Mouse (Mus musculus): ENCODE results near the gene Cops9. TPM values are rescaled to one million over a fixed set of nuclear protein-coding genes. Genes with fewer than 3 reads are reported as not detected.
A peak's percentile ranks its signal among the peaks of the same experiment; 100 is the strongest.

Gene Cops9
- polyA plus RNA-seq, 1 experiment, result 414 TPM

DNA sequence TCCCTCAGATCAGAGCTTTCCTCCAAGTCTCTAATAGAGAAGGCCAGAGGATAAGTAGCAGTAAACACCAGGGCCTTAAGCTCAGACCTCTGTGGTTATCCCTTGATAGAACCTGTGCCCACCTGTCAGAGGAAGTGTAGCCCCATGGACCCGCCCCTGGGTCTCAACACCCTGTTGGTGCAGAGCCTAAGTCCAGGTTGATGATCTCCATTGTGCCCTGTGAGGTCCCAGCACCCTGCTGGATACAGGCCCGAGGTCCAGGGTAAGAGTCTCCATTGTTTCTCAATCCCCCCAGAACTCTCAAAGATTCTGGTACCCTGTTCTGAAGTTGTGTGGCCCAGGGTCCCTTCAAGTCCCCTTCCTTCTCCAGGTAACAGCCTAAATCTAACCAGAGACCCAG is 4.3 kb upstream of the Cops9 start:
- 60% methylated on average over 2 of the region's 2 CpGs for WGBS

DNA sequence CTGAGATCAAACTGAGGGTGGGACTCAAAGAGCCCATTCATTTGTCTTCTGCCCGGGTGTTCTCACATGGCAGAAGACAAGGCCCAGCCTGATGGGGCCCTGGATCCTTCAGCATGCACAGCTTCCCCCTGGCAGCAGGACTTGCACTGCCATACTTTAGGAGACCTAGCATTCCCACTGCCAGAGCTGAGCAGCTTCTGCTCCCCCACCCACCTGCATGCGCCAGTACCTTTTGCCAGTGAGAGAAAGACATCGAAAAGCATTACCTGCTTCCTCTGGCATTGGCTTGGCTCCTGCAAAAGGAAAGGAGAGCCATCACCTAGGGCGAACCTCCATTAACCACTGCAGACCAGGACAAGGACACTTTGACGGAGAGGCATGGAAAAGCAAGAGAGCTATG is 3.1 kb upstream of the Cops9 start:
- no peak for DNase-seq
- Histone ChIP-seq H3K27ac (ENCODE audit: insufficient read depth, low read length) (no peak overlapping the region), H3K4me3 (replicated peaks; ENCODE audit: insufficient read depth, low read depth, low read length) (no peak overlapping the region), H3K4me1 (ENCODE audit: control insufficient read depth, insufficient read depth, low read length) (peaks cover 15% of the 10 kb centered on the region), H3K27me3 (ENCODE audit: control insufficient read depth, insufficient read depth, low read length) (no peaks in the 10 kb centered on the region)
- no peak for TF ChIP-seq POLR2A (IDR thresholded peaks at IDR 0.05; ENCODE audit: borderline replicate concordance, insufficient read depth, low read length)
- TF ChIP-seq CTCF (IDR thresholded peaks at IDR 0.05; ENCODE audit: borderline replicate concordance, insufficient read depth, low read depth, low read length), result no peak
- 84% methylated on average over 5 of the region's 5 CpGs for WGBS

More for the DNA sequence above, 4.3 kb upstream of the Cops9 start:
- no peak overlapping the region for H3K4me3 ChIP-seq (replicated peaks; ENCODE audit: insufficient read depth, low read depth, low read length)
- no peak overlapping the region for H3K27ac ChIP-seq (ENCODE audit: insufficient read depth, low read length)
- DNase-seq, result no peak
- no peak for TF ChIP-seq POLR2A (IDR thresholded peaks at IDR 0.05; ENCODE audit: borderline replicate concordance, insufficient read depth, low read length)
- TF ChIP-seq CTCF (IDR thresholded peaks at IDR 0.05; ENCODE audit: borderline replicate concordance, insufficient read depth, low read depth, low read length), result no peak
- H3K27me3 ChIP-seq (ENCODE audit: control insufficient read depth, insufficient read depth, low read length), result no peaks in the 10 kb centered on the region
- H3K4me1 ChIP-seq (ENCODE audit: control insufficient read depth, insufficient read depth, low read length), result peaks cover 10% of the 10 kb centered on the region; the same call in 1 of the 2 replicates

DNA sequence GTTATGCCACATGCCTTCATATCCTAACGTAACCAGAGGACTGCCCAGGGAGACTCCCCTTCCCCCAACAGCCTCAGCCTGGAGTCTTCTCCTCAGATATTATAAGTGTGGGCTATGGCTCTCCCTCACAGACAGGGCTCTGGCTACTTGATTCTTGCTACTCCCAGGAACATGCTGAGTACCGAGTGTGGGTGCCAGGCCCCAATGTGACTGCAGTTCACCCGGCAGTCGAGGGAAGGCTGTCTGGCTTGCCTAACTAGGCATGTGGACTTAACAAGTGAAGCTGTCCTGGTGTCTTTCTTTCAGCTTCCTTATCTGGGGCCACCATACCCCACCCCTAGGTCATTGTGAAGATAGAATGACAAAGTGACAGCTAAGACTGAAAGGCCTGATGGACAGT is 1.9 kb upstream of the Cops9 start:
- no peaks in the 10 kb centered on the region for H3K27me3 ChIP-seq (ENCODE audit: control insufficient read depth, insufficient read depth, low read length)
- no peak for DNase-seq
- H3K27ac ChIP-seq (ENCODE audit: insufficient read depth, low read length), result no peak overlapping the region
- peaks cover 15% of the 10 kb centered on the region for H3K4me1 ChIP-seq (ENCODE audit: control insufficient read depth, insufficient read depth, low read length)
- 63% methylated on average over 4 of the region's 4 CpGs for WGBS
- H3K4me3 ChIP-seq (replicated peaks; ENCODE audit: insufficient read depth, low read depth, low read length), result no peak overlapping the region
- TF ChIP-seq POLR2A (IDR thresholded peaks at IDR 0.05; ENCODE audit: borderline replicate concordance, insufficient read depth, low read length), result no peak
- TF ChIP-seq CTCF (IDR thresholded peaks at IDR 0.05; ENCODE audit: borderline replicate concordance, insufficient read depth, low read depth, low read length), result no peak

DNA sequence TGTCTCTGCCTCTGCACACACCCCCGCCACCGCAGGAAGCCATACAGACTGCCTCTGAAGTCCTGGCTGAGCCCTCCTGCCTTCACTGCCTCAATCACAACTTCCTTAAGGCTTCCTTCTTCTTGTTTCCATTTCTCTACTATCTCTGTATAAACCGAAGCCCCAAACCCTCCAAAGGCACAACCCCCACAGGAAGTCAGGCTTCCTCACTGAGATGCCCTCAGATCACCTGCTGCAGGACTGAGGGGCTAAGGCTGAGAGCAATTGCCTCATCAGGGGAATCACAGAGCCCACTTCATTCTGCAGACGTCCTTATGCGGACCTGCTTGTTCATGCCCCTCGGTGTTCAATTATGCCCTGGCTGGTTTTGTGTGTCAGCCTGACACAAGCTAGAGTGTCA is 1.4 kb downstream of the Cops9 start:
- H3K27me3 ChIP-seq (ENCODE audit: control insufficient read depth, insufficient read depth, low read length), result no peaks in the 10 kb centered on the region
- no peak for DNase-seq
- peak overlapping the region; percentile 96 for H3K4me3 ChIP-seq (replicated peaks; ENCODE audit: insufficient read depth, low read depth, low read length)
- no peak overlapping the region for H3K27ac ChIP-seq (ENCODE audit: insufficient read depth, low read length)
- TF ChIP-seq POLR2A (IDR thresholded peaks at IDR 0.05; ENCODE audit: borderline replicate concordance, insufficient read depth, low read length) (no peak), CTCF (IDR thresholded peaks at IDR 0.05; ENCODE audit: borderline replicate concordance, insufficient read depth, low read depth, low read length) (no peak)
- WGBS, result 83% methylated on average over 6 of the region's 6 CpGs
- H3K4me1 ChIP-seq (ENCODE audit: control insufficient read depth, insufficient read depth, low read length), result peaks cover 10% of the 10 kb centered on the region

DNA sequence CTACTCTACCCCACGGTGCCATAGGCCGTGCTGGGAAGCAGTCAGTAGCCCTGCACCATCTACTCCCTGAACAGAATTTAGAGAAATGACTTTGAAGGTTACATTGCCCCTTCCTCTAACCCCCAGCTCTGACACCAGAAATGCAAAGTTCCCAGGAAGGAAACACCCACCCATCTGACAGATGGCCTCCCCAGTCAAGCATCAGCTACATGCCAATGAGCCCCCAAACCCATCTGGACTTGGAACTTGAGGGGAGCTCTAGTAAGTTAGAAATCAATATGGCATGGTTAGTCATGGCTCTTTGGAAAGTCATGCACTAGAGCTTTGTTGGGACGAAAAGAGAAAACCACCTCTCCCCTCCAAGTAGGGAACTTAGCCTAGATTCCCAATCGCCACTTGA is 3.0 kb downstream of the Cops9 start:
- 93% methylated on average over 4 of the region's 4 CpGs for WGBS
- H3K4me1 ChIP-seq (ENCODE audit: control insufficient read depth, insufficient read depth, low read length), result peaks cover 10% of the 10 kb centered on the region
- H3K27me3 ChIP-seq (ENCODE audit: control insufficient read depth, insufficient read depth, low read length), result no peaks in the 10 kb centered on the region
- TF ChIP-seq CTCF (IDR thresholded peaks at IDR 0.05; ENCODE audit: borderline replicate concordance, insufficient read depth, low read depth, low read length), result no peak
- H3K27ac ChIP-seq (ENCODE audit: insufficient read depth, low read length), result no peak overlapping the region
- H3K4me3 ChIP-seq (replicated peaks; ENCODE audit: insufficient read depth, low read depth, low read length), result no peak overlapping the region
- DNase-seq, result no peak

DNA sequence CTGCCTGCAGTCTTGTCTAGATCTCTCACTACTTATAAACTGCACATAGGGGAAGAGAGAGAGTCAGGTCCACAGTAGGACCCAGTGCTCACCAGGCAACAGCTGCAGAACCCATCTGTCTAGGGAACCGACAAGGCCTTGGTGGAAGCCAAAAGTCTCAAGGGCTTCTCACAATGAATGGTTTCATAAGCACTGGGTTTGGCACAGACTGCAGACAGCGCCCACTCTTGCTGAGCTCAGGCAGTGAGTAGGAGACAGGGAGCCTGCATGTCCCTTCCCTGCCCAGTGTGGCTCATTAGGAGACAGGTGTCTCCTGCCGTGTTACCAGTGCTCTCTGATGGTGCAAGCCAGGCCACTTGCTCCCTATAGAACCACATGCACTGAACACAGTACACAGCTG is 3.6 kb downstream of the Cops9 start:
- Histone ChIP-seq H3K4me3 (replicated peaks; ENCODE audit: insufficient read depth, low read depth, low read length) (no peak overlapping the region), H3K4me1 (ENCODE audit: control insufficient read depth, insufficient read depth, low read length) (peaks cover 10% of the 10 kb centered on the region), H3K27ac (ENCODE audit: insufficient read depth, low read length) (no peak overlapping the region), H3K27me3 (ENCODE audit: control insufficient read depth, insufficient read depth, low read length) (no peaks in the 10 kb centered on the region)
- no peak for DNase-seq
- TF ChIP-seq POLR2A (IDR thresholded peaks at IDR 0.05; ENCODE audit: borderline replicate concordance, insufficient read depth, low read length), result no peak
- 34% methylated on average over 3 of the region's 3 CpGs for WGBS

DNA sequence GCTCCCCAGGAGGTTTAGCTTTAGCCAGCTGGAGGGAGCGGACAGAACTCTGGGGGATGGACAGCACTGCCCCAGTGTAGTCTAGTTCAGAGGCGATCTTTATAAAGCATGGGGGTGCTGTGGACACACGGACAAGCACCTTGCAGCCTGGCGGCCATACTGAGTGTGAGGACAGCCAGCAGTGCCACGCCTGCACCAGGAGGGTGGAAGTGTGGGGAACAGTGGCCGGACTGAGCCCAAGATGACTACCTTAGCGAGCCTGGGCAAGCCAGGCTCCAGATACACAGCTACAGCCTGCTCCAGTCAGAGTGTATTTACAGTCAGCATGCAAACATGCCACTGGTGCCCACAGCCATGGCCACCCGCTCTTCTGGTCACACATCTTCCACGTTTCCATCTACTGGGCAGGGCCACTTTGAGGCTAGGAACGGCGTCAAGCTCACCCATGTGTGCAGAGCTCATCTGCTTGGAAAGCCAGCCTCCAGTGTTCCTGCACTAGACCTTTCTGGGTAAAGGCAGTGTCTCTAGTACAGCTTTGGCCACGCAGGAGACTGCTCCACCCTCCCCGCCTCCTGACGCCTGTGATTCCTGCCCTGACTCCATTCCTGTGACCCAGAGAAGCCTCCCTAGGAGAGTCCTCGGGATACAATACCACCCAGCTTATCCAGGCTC is 4.1 kb downstream of the Cops9 start:
- no peak for DNase-seq
- TF ChIP-seq POLR2A (IDR thresholded peaks at IDR 0.05; ENCODE audit: borderline replicate concordance, insufficient read depth, low read length) (no peak), CTCF (IDR thresholded peaks at IDR 0.05; ENCODE audit: borderline replicate concordance, insufficient read depth, low read depth, low read length) (no peak)

DNA sequence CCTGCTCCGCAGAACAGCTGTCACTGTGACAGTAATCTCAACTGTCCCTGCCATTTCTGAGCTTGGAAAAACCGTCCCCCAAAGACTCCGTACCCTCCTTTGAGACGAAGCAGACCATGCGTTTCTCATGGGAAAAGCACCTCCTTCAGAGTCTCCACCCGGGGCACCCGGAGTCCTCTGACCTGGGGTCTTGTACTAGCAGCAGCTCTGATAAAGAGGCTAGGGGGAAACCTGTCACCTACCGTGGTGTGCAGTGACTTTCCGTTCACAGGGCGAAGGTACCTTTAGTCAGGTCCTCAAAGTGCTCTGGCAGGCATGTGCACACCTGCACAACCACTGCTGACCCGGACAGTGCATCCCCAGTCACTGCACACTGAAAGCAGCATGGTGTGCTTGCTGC is 5.1 kb downstream of the Cops9 start:
- peaks cover 8% of the 10 kb centered on the region for H3K4me1 ChIP-seq (ENCODE audit: control insufficient read depth, insufficient read depth, low read length)
- DNase-seq, result no peak
- no peak overlapping the region for H3K27ac ChIP-seq (ENCODE audit: insufficient read depth, low read length)
- 93% methylated on average over 11 of the region's 11 CpGs for WGBS
- TF ChIP-seq CTCF (IDR thresholded peaks at IDR 0.05; ENCODE audit: borderline replicate concordance, insufficient read depth, low read depth, low read length) (no peak), POLR2A (IDR thresholded peaks at IDR 0.05; ENCODE audit: borderline replicate concordance, insufficient read depth, low read length) (no peak)
- no peak overlapping the region for H3K4me3 ChIP-seq (replicated peaks; ENCODE audit: insufficient read depth, low read depth, low read length)
- no peaks in the 10 kb centered on the region for H3K27me3 ChIP-seq (ENCODE audit: control insufficient read depth, insufficient read depth, low read length)

More for the DNA sequence above, 4.1 kb downstream of the Cops9 start:
- WGBS, result 79% methylated on average over 15 of the region's 15 CpGs
- peaks cover 10% of the 10 kb centered on the region for H3K4me1 ChIP-seq (ENCODE audit: control insufficient read depth, insufficient read depth, low read length)
- no peaks in the 10 kb centered on the region for H3K27me3 ChIP-seq (ENCODE audit: control insufficient read depth, insufficient read depth, low read length)
- no peak overlapping the region for H3K4me3 ChIP-seq (replicated peaks; ENCODE audit: insufficient read depth, low read depth, low read length)
- no peak overlapping the region for H3K27ac ChIP-seq (ENCODE audit: insufficient read depth, low read length)
